Mouse (Mus musculus): ENCODE data around the gene Pitpnc1. TPM values are rescaled to one million over a fixed set of nuclear protein-coding genes. Genes with fewer than 3 reads are reported as not detected.

The Pitpnc1 gene
- polyA plus RNA-seq, 1 experiment from 2014 or later = 48.0 TPM

DNA sequence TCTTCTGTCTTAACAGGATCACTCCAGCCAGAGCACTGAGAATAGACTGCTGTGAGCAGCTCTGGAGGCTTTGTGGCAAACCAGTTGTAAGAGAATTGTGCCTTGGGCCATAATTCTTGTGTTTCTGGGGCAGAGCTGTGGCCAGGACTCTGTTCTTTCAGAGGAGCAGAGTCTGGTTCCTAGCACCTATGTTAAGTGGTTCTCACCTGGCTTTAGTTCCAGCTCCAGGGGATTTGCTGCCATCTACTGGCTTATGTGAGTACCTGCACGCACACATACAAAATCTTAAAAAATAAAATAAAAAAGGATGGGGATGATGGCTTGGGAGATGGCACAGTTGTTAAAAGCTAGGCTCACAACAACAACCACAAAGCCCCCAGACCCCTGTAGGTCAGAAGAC lies 311.5 kb downstream of the Pitpnc1 start:
- Histone ChIP-seq H3K4me1 (ENCODE audit: control insufficient read depth, insufficient read depth, low read length) (no peaks in the 10 kb centered on the region), H3K4me2 (ENCODE audit: low read length) (no peak overlapping the region), H3K27ac (ENCODE audit: low read length) (no peak overlapping the region), H3K4me3 (ENCODE audit: low read depth, low read length) (no peak overlapping the region), H3K36me3 (ENCODE audit: control insufficient read depth, insufficient read depth, low read length) (no peaks in the 10 kb centered on the region), H3K27me3 (ENCODE audit: control insufficient read depth, insufficient read depth, low read depth, low read length) (no peaks in the 10 kb centered on the region), H3K9me3 (replicated peaks; ENCODE audit: control insufficient read depth, low read length, poor library complexity, severe bottlenecking) (no peaks in the 10 kb centered on the region), H3K9ac (ENCODE audit: low read depth, low read length) (no peak overlapping the region)
- ATAC-seq = no peak
- 38% methylated on average over 1 of the region's 1 CpGs for WGBS

Other genes starting within 250 kb of the Pitpnc1 start
- 155 and 156 TPM in 2 replicates for gene Psmd12, start 8.8 kb upstream of the Pitpnc1 start, polyA plus RNA-seq (2015; fragmentation: Nextera tagmentation; extraction: Ambion mirVana)
- gene Helz, start 77.2 kb upstream of the Pitpnc1 start, polyA plus RNA-seq (2015; fragmentation: Nextera tagmentation; extraction: Ambion mirVana) = 16.6 and 18.3 TPM in 2 replicates
- gene Cacng1, start 245.8 kb upstream of the Pitpnc1 start, polyA plus RNA-seq (2015; fragmentation: Nextera tagmentation; extraction: Ambion mirVana) = 0.27 and 0.48 TPM in 2 replicates

All from midbrain, embryonic 16.5 days (tissue).